Comparison of ENCODE assay signal across 23 mouse cellular contexts in genomic region chr3:57626954-57627513, GRCm38 (mm10). TPM values are rescaled to one million over a fixed set of nuclear protein-coding genes. Genes with fewer than 3 reads are reported as not detected.
DNase-seq lines count a peak whose midpoint lies in the region; ATAC-seq and TF ChIP-seq lines count a peak whose summit lies in the region.
"Had no signal": no experiment of that assay in that cellular context is flagged by ENCODE, and none has a peak within 500 bp of the region (broad histone marks: within the 10 kb centered on the region; RNA-seq: fewer than 3 reads in every experiment).

No protein-coding gene starts in this region.

- H3K36me3 ChIP-seq in CH12.LX (replicated peaks in 1 of 2; ENCODE audit: control insufficient read depth in 1 of 2, insufficient read depth in 1 of 2, low read length in 1 of 2) = no peaks in the 10 kb centered on the region
- H3K36me3 ChIP-seq in intestine, postnatal 0 days (ENCODE audit: control insufficient read depth, insufficient read depth) = no peaks in the 10 kb centered on the region
- no peaks in the 10 kb centered on the region for H3K36me3 ChIP-seq in hindbrain, embryonic 13.5 days
- H3K36me3 ChIP-seq: embryonic facial prominence, embryonic 13.5 days; heart, embryonic 15.5 days had no signal

- no peaks in the 10 kb centered on the region for H3K9me3 ChIP-seq in CH12.LX (replicated peaks; ENCODE audit: low read length)
- no peaks in the 10 kb centered on the region for H3K9me3 ChIP-seq in intestine, postnatal 0 days (ENCODE audit: control insufficient read depth)
- no peaks in the 10 kb centered on the region for H3K9me3 ChIP-seq in hindbrain, embryonic 13.5 days
- H3K9me3 ChIP-seq: embryonic facial prominence, embryonic 13.5 days; forebrain, embryonic 13.5 days; heart, embryonic 15.5 days had no signal

- no peak for TF ChIP-seq CTCF in CH12.LX (conservative IDR thresholded peaks at IDR 0.05 in 1 of 2, IDR thresholded peaks at IDR 0.05 in 1 of 2; ENCODE audit: low read depth in 2 of 2, low read length in 2 of 2)
- no peak for TF ChIP-seq CTCF in intestine, postnatal 0 days (IDR thresholded peaks at IDR 0.05; ENCODE audit: low read depth)

- no peaks in the 10 kb centered on the region for H3K27me3 ChIP-seq in CH12.LX (replicated peaks)
- H3K27me3 ChIP-seq in intestine, postnatal 0 days (replicated peaks; ENCODE audit: control insufficient read depth, insufficient read depth, low read length) = no peaks in the 10 kb centered on the region
- H3K27me3 ChIP-seq in hindbrain, embryonic 13.5 days = no peaks in the 10 kb centered on the region
- H3K27me3 ChIP-seq: embryonic facial prominence, embryonic 13.5 days; forebrain, embryonic 13.5 days; heart, embryonic 15.5 days; Patski had no signal

- dilution Hi-C loops in CH12.LX (cut with MboI; ENCODE audit: extremely low pct_ligation_motif_present, extremely low pct_unique_long_range_greater_than_20kb, low sequenced_read_pairs) = no loop called here

- no peak overlapping the region for H3K9ac ChIP-seq in CH12.LX (ENCODE audit: insufficient read depth, low read depth)
- no peak overlapping the region for H3K9ac ChIP-seq in intestine, postnatal 0 days (ENCODE audit: low read depth, low read length)
- H3K9ac ChIP-seq in hindbrain, embryonic 13.5 days = no peak overlapping the region
- H3K9ac ChIP-seq: embryonic facial prominence, embryonic 13.5 days; forebrain, embryonic 13.5 days; forebrain, postnatal 0 days; heart, embryonic 15.5 days had no signal

- no peak for TF ChIP-seq RAD21 in CH12.LX (IDR thresholded peaks at IDR 0.05; ENCODE audit: low read depth, low read length)

- ATAC-seq in intestine, postnatal 0 days = 0 out of 2 replicates have a peak, but pooled peaks have one; percentile 19
- no peak for ATAC-seq in hindbrain, embryonic 13.5 days (ENCODE audit: low FRiP score)
- ATAC-seq: activated CD4-positive, CD25-positive, alpha-beta regulatory T cell, adult 4 months; CD4-positive, CD25-positive, alpha-beta regulatory T cell, adult 4 months; forebrain, embryonic 13.5 days; forebrain, postnatal 0 days; Patski had no signal

- no peak overlapping the region for H3K27ac ChIP-seq in CH12.LX (ENCODE audit: insufficient read depth, low read depth)
- no peak overlapping the region for H3K27ac ChIP-seq in intestine, postnatal 0 days (ENCODE audit: low read depth, low read length)
- no peak overlapping the region for H3K27ac ChIP-seq in hindbrain, embryonic 13.5 days
- H3K27ac ChIP-seq: embryonic facial prominence, embryonic 13.5 days; forebrain, embryonic 13.5 days; heart, adult 2 months; heart, embryonic 15.5 days had no signal

- no peaks in the 10 kb centered on the region for H3K79me2 ChIP-seq in CH12.LX (replicated peaks; ENCODE audit: control insufficient read depth, extremely low read depth, insufficient read depth, poor library complexity, severe bottlenecking)

- in situ Hi-C loops in CH12.LX (cut with MboI; ENCODE audit: low pct_ligation_motif_present, low pct_unique_long_range_greater_than_20kb, low sequenced_read_pairs) = loop anchor here (5.0 kb wide), 1 partner anchor 165 kb away; no protein-coding TSS in a partner anchor

- peak overlapping the region; percentile 75 for H3K4me2 ChIP-seq in CH12.LX (ENCODE audit: insufficient read depth, low read depth, poor library complexity, severe bottlenecking)
- H3K4me2 ChIP-seq in intestine, postnatal 0 days (replicated peaks; ENCODE audit: low read depth) = peak overlapping the region; percentile 32; the same call in 1 of the 2 replicates
- no peak overlapping the region for H3K4me2 ChIP-seq in hindbrain, embryonic 13.5 days
- H3K4me2 ChIP-seq: embryonic facial prominence, embryonic 13.5 days; forebrain, embryonic 13.5 days; heart, embryonic 11.5 days; heart, embryonic 15.5 days had no signal

- 50% methylated on average over 11 of the region's 11 CpGs for WGBS in intestine, postnatal 0 days
- 86% methylated on average over 9 of the region's 11 CpGs for WGBS in hindbrain, embryonic 13.5 days

- peak; percentile 18 to 29 for DNase-seq in lung, adult 18-20 months
- DNase-seq in lung, postnatal 14 days = no peak
- DNase-seq in CH12.LX (ENCODE audit: extremely low read depth) = no peak
- peak; percentile 22 for DNase-seq in lung, postnatal 25 days (ENCODE audit: low spot score)
- DNase-seq in kidney, postnatal 36 days = no peak
- DNase-seq: adrenal gland, postnatal 14 days; B cell, adult 2 months; cerebellum, adult 18-20 months; cerebellum, adult 9-11 months; cerebellum, postnatal 36 days; forebrain, postnatal 0 days; gastrocnemius, postnatal 14 days; heart, adult 2 months; heart, postnatal 14 days had no signal

- no peak for TF ChIP-seq EP300 in CH12.LX (IDR thresholded peaks at IDR 0.05; ENCODE audit: low read length)

- no peak for TF ChIP-seq POLR2A in CH12.LX (IDR thresholded peaks at IDR 0.05; ENCODE audit: low read depth, low read length)

- peaks cover 0 to 2% of the 10 kb centered on the region in 2 experiments; a peak in 2 of 4 replicates for H3K4me1 ChIP-seq in CH12.LX (ENCODE audit: control insufficient read depth in 1 of 2, insufficient read depth in 2 of 2)
- no peaks in the 10 kb centered on the region for H3K4me1 ChIP-seq in intestine, postnatal 0 days (replicated peaks; ENCODE audit: control insufficient read depth, insufficient read depth, low read length)
- peaks cover 5% of the 10 kb centered on the region; the same call in 1 of the 2 replicates for H3K4me1 ChIP-seq in hindbrain, embryonic 13.5 days (replicated peaks)

- peak overlapping the region in 1 of 3 experiments; percentile 29 for H3K4me3 ChIP-seq in CH12.LX (replicated peaks in 1 of 3; ENCODE audit: low read depth in 2 of 3, low read length in 2 of 3, poor library complexity in 1 of 3)
- H3K4me3 ChIP-seq in intestine, postnatal 0 days (ENCODE audit: low read depth, low read length) = no peak overlapping the region
- no peak overlapping the region for H3K4me3 ChIP-seq in hindbrain, embryonic 13.5 days
- H3K4me3 ChIP-seq: embryonic facial prominence, embryonic 13.5 days; forebrain, embryonic 13.5 days; heart, adult 2 months; heart, embryonic 15.5 days had no signal

TF ChIP-seq in CH12.LX, 34 proteins besides CTCF, POLR2A, EP300 and RAD21:
- TF ChIP-seq HCFC1 (IDR thresholded peaks at IDR 0.05; ENCODE audit: low read depth, low read length) = no peak
- no peak for TF ChIP-seq KAT2A (IDR thresholded peaks at IDR 0.05; ENCODE audit: insufficient replicate concordance, low read length)
- TF ChIP-seq PAX5 (IDR thresholded peaks at IDR 0.05; ENCODE audit: low read length) = no peak
- no peak for TF ChIP-seq UBTF (IDR thresholded peaks at IDR 0.05; ENCODE audit: low read depth, low read length)
- no peak for TF ChIP-seq MYC (IDR thresholded peaks at IDR 0.05; ENCODE audit: low read depth, low read length)
- no peak for TF ChIP-seq USF2 (conservative IDR thresholded peaks at IDR 0.05; ENCODE audit: low read depth, low read length)
- no peak for TF ChIP-seq MEF2A (IDR thresholded peaks at IDR 0.05; ENCODE audit: borderline replicate concordance, low read depth, low read length)
- TF ChIP-seq USF1 (IDR thresholded peaks at IDR 0.05; ENCODE audit: low read depth, low read length) = no peak
- TF ChIP-seq MAFK (IDR thresholded peaks at IDR 0.05; ENCODE audit: insufficient replicate concordance, low read length) = no peak
- no peak for TF ChIP-seq JUND (conservative IDR thresholded peaks at IDR 0.05; ENCODE audit: low read depth, low read length)
- TF ChIP-seq E2F4 (IDR thresholded peaks at IDR 0.05; ENCODE audit: insufficient replicate concordance, low read depth, low read length) = no peak

RNA-seq across cellular contexts. Expression of gene Commd2, which starts 24.5 kb away (rescaled TPM):
- total RNA-seq in CH12.LX (2012; rRNA removed) (35.3 and 44.4 TPM in 2 replicates), CH12.LX (2014; rRNA removed) (65.3 and 69.1 TPM in 2 replicates)
- polyA plus RNA-seq in CH12.LX (2012; ENCODE audit: insufficient read length, low read depth) = 53.2 and 63.5 TPM in 2 replicates
- polyA plus RNA-seq in intestine, postnatal 0 days (2015; fragmentation: Nextera tagmentation; extraction: Ambion mirVana) = 71.0 and 72.5 TPM in 2 replicates
- 77.0 and 82.4 TPM in 2 replicates for polyA plus RNA-seq in hindbrain, embryonic 13.5 days (2015; fragmentation: Nextera tagmentation; extraction: Ambion mirVana)

RNA-seq across cellular contexts. Expression of gene Wwtr1, which starts 51.3 kb away (rescaled TPM):
- total RNA-seq in CH12.LX (2012; rRNA removed) (8.3 and 12.8 TPM in 2 replicates), CH12.LX (2014; rRNA removed) (14.8 and 16.2 TPM in 2 replicates)
- 13.3 and 13.5 TPM in 2 replicates for polyA plus RNA-seq in CH12.LX (2012; ENCODE audit: insufficient read length, low read depth)
- polyA plus RNA-seq in intestine, postnatal 0 days (2015; fragmentation: Nextera tagmentation; extraction: Ambion mirVana) = 13.6 and 14.6 TPM in 2 replicates
- 9.6 and 9.9 TPM in 2 replicates for polyA plus RNA-seq in hindbrain, embryonic 13.5 days (2015; fragmentation: Nextera tagmentation; extraction: Ambion mirVana)
- polyA plus RNA-seq: CD4-positive, CD25-positive, alpha-beta regulatory T cell, adult 4 months had no signal

Comparison
In these comparisons a context has a peak if more than half of its experiments do, and no peak if none do; other contexts are left out.
1. DNase-seq: peak in lung, adult 18-20 months (2 of 2) and lung, postnatal 25 days (single experiment); none in lung, postnatal 14 days (single experiment), CH12.LX (single experiment) and kidney, postnatal 36 days (0 of 2).